Mouse (Mus musculus) heart, postnatal 0 days (tissue): ENCODE results near the gene Dnal4.

Experiments used
- CTCF ChIP-seq: IDR thresholded peaks from 2 replicates; pipeline ENCODE4 v1.5.1; 2016; ENCODE audit warnings: antibody characterized with exemption, control low read depth, low read depth
- EP300 ChIP-seq: IDR thresholded peaks from 2 replicates; pipeline ENCODE4 v1.6.1; 2016; ENCODE audit warnings: antibody characterized with exemption, low read depth

DNA sequence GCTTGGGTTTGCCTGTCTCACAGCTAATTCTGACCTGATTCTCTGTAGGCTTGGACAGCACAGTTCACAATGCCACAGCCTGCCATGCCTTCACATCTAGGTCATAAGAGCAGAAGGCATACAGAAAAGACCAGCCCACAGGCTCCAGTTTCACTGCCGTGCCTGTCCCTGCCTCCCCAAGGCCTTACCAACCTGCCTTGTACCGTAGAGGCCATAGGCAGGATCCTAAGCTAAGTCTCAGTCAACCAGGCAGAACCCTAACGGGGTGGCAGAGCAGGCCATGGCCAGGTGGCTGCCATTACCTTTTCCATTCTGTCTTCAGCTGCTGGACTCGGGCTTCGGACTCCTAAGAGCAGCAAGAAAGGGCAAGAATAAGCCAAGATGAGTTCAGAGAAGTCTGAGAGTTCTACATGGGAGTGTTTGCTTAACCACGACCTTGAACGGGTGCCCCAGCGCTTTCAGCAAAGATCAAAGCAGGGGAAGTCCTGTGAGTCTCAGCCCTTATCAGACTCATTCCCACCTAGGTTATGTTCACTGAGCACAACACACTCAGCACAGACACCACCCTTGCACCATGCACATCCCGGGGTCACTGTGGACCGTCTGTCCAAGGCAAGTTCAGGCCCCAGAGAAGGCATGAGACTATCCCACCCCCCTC lies 48.8 kb downstream of the Dnal4 start:
- TF ChIP-seq CTCF, result no peak
- no peak for TF ChIP-seq EP300
